Comparison of ENCODE assay signal across 8 mouse cellular contexts in genomic region chr6:90470947-90471541, GRCm38 (mm10). TPM values are rescaled to one million over a fixed set of nuclear protein-coding genes. Genes with fewer than 3 reads are reported as not detected.
A peak's percentile ranks its signal among the peaks of the same experiment; 100 is the strongest.
DNase-seq lines count a peak whose midpoint lies in the region; ATAC-seq and TF ChIP-seq lines count a peak whose summit lies in the region.

No protein-coding gene starts in this region.

- H3K27ac ChIP-seq in forebrain, postnatal 0 days (ENCODE audit: low read depth, low read length) = peak overlapping the region; percentile 50
- H3K27ac ChIP-seq in thymus, adult 2 months (ENCODE audit: control insufficient read depth, insufficient read depth, low read length) = no peak overlapping the region

- intact Hi-C loops in left cerebral cortex, postnatal 14 days (cut with DNase I) = no loop called here

- H3K9ac ChIP-seq in forebrain, postnatal 0 days = no peak overlapping the region

- H3K4me1 ChIP-seq in forebrain, postnatal 0 days (ENCODE audit: insufficient read depth) = no peaks in the 10 kb centered on the region
- H3K4me1 ChIP-seq in thymus, adult 2 months (replicated peaks; ENCODE audit: control insufficient read depth, insufficient read depth, low read length) = no peaks in the 10 kb centered on the region

- no peak for TF ChIP-seq POLR2A in thymus, adult 2 months (IDR thresholded peaks at IDR 0.05; ENCODE audit: control insufficient read depth, extremely low read depth, insufficient read depth, low read length, poor library complexity)

- no peaks in the 10 kb centered on the region for H3K9me3 ChIP-seq in forebrain, postnatal 0 days (ENCODE audit: low read length)

- no peak for TF ChIP-seq CTCF in forebrain, postnatal 0 days (IDR thresholded peaks at IDR 0.05; ENCODE audit: low read depth)
- no peak for TF ChIP-seq CTCF in thymus, adult 2 months (IDR thresholded peaks at IDR 0.05; ENCODE audit: borderline replicate concordance, control insufficient read depth, extremely low read depth, insufficient read depth, low read length, poor library complexity)

- ATAC-seq in forebrain, postnatal 0 days = peak; percentile 67
- no peak for ATAC-seq in megakaryocyte, adult 5-6 weeks (ENCODE audit: poor library complexity, severe bottlenecking)

- no peaks in the 10 kb centered on the region for H3K27me3 ChIP-seq in forebrain, postnatal 0 days (ENCODE audit: insufficient read depth, low read length)
- H3K27me3 ChIP-seq in thymus, adult 2 months (ENCODE audit: control insufficient read depth, insufficient read depth, low read length) = no peaks in the 10 kb centered on the region

- no peak overlapping the region for H3K4me2 ChIP-seq in forebrain, postnatal 0 days (ENCODE audit: low read depth)

- H3K36me3 ChIP-seq in forebrain, postnatal 0 days (ENCODE audit: insufficient read depth) = no peaks in the 10 kb centered on the region
- no peaks in the 10 kb centered on the region for H3K36me3 ChIP-seq in thymus, adult 2 months (ENCODE audit: control insufficient read depth, insufficient read depth, low read length)

- whole genome bisulfite sequencing in forebrain, postnatal 0 days = 49% methylated on average over 12 of the region's 12 CpGs
- WGBS in thymus, adult 2 months = 82% methylated on average over 12 of the region's 12 CpGs

- H3K4me3 ChIP-seq in forebrain, postnatal 0 days (ENCODE audit: low read depth, low read length) = no peak overlapping the region
- no peak overlapping the region for H3K4me3 ChIP-seq in thymus, adult 2 months (ENCODE audit: control insufficient read depth, insufficient read depth, low read length)

- peak; percentile 51 for DNase-seq in kidney, adult 9 months
- DNase-seq in kidney, postnatal 10 days = no peak
- DNase-seq in forebrain, postnatal 0 days = peak; percentile 45
- DNase-seq in heart, postnatal 4 days = peak; percentile 61
- DNase-seq in left cerebral cortex, postnatal 14 days (ENCODE audit: low spot score in 2 of 2) = peak; percentile 62 to 81
- peak; percentile 74 for DNase-seq in right cerebral cortex, adult 18-20 months
- no peak for DNase-seq in thymus, adult 2 months

RNA-seq across cellular contexts. Expression of gene Klf15, which starts 8.7 kb away (rescaled TPM):
- 16.6 and 24.6 TPM in 2 replicates for total RNA-seq in forebrain, postnatal 0 days (2014; rRNA removed)
- polyA plus RNA-seq in forebrain, postnatal 0 days (2015; fragmentation: Nextera tagmentation; extraction: Ambion mirVana) = 16.2 and 17.5 TPM in 2 replicates
- total RNA-seq in heart, postnatal 4 days (2021) = 10 to 100 TPM in 1 of 2 experiments, 1 to 10 TPM in 1; 9.7 to 11.6 TPM
- 10 to 100 TPM; 18.9 to 27.7 TPM for total RNA-seq in left cerebral cortex, postnatal 14 days (2021)
- 18.6 and 23.8 TPM in 2 replicates for polyA plus RNA-seq in thymus, adult 2 months (2012; rRNA removed)
- total RNA-seq in megakaryocyte, adult 5-6 weeks (2015) = not detected in 2 replicates
- not detected in 2 replicates for total RNA-seq in megakaryocyte, adult 5-6 weeks (2017)

RNA-seq across cellular contexts. Expression of gene Aldh1l1, which starts 15.2 kb away (rescaled TPM):
- 70.2 and 71.3 TPM in 2 replicates for total RNA-seq in forebrain, postnatal 0 days (2014; rRNA removed)
- polyA plus RNA-seq in forebrain, postnatal 0 days (2015; fragmentation: Nextera tagmentation; extraction: Ambion mirVana) = 54.2 and 67.8 TPM in 2 replicates
- 1 to 10 TPM in 1 of 2 experiments, under 1 TPM in 1; 0.61 to 1.2 TPM for total RNA-seq in heart, postnatal 4 days (2021)
- total RNA-seq in left cerebral cortex, postnatal 14 days (2021) = 10 to 100 TPM; 61.4 to 65.8 TPM
- polyA plus RNA-seq in thymus, adult 2 months (2012; rRNA removed) = 14.0 and 14.8 TPM in 2 replicates
- 0.31 and 0.68 TPM in 2 replicates for total RNA-seq in megakaryocyte, adult 5-6 weeks (2015)
- total RNA-seq in megakaryocyte, adult 5-6 weeks (2017) = 0.45 and 0.55 TPM in 2 replicates

RNA-seq across cellular contexts. Expression of gene Cfap100, which starts 42.4 kb away (rescaled TPM):
- total RNA-seq in forebrain, postnatal 0 days (2014; rRNA removed) = 3.4 and 6.5 TPM in 2 replicates
- 4.0 and 4.9 TPM in 2 replicates for polyA plus RNA-seq in forebrain, postnatal 0 days (2015; fragmentation: Nextera tagmentation; extraction: Ambion mirVana)
- total RNA-seq in heart, postnatal 4 days (2021) = not detected
- total RNA-seq in left cerebral cortex, postnatal 14 days (2021) = 1 to 10 TPM; 3.2 to 4.0 TPM
- 0.05 and 0.26 TPM in 2 replicates for polyA plus RNA-seq in thymus, adult 2 months (2012; rRNA removed)
- not detected in 2 replicates for total RNA-seq in megakaryocyte, adult 5-6 weeks (2015)
- not detected in 2 replicates for total RNA-seq in megakaryocyte, adult 5-6 weeks (2017)

Comparison
In these comparisons a context has a peak if more than half of its experiments do, and no peak if none do; other contexts are left out.
1. DNase-seq: peak in kidney, adult 9 months (single experiment), forebrain, postnatal 0 days (single experiment), heart, postnatal 4 days (single experiment), left cerebral cortex, postnatal 14 days (2 of 2) and right cerebral cortex, adult 18-20 months (single experiment); none in kidney, postnatal 10 days (single experiment) and thymus, adult 2 months (single experiment).
2. RNA of gene Klf15, which starts 8.7 kb away (total RNA-seq): 18.9 to 27.7 TPM in left cerebral cortex, postnatal 14 days, 16.6 to 24.6 TPM in forebrain, postnatal 0 days and 9.7 to 11.6 TPM in heart, postnatal 4 days; not detected in megakaryocyte, adult 5-6 weeks; every median in the first group is over 10 times any median in the second.
3. RNA of gene Aldh1l1, which starts 15.2 kb away (total RNA-seq): 70.2 to 71.3 TPM in forebrain, postnatal 0 days and 61.4 to 65.8 TPM in left cerebral cortex, postnatal 14 days; 0.61 to 1.2 TPM in heart, postnatal 4 days and 0.31 to 0.68 TPM in megakaryocyte, adult 5-6 weeks; every median in the first group is over 10 times any median in the second.